Mouse (Mus musculus): Measurements from ENCODE around the gene Rab7b. TPM values are rescaled to one million over a fixed set of nuclear protein-coding genes. Genes with fewer than 3 reads are reported as not detected.

The Rab7b gene
- polyA plus RNA-seq, 1 experiment from 2014 or later: 12.5 TPM

DNA sequence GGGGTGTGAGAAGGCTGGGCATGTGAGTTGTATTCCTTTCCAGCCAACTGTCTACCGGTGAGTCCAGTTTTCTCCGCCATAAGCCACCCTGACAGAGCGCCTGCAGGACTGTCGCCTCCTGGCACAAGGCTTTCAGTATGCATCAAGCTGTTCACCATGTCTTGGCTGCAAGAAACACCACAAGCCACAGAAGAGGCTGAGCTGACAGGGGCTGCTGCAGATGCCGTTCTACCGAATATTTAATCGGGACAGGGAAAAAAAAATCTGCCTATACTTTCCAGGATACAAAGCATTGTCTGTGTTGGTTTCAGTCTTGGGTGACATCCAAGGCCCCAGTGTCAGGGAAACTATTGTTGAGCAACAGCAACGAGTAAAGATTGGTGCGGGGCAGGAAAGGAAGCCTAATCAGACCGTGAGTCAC lies 63.4 kb downstream of the Rab7b start:
- Histone ChIP-seq H3K27ac (ENCODE audit: low read length) (peak overlapping the region; percentile 51; the same call in 1 of the 2 replicates), H3K4me1 (ENCODE audit: control insufficient read depth, insufficient read depth, low read length) (peaks cover 13% of the 10 kb centered on the region)

DNA sequence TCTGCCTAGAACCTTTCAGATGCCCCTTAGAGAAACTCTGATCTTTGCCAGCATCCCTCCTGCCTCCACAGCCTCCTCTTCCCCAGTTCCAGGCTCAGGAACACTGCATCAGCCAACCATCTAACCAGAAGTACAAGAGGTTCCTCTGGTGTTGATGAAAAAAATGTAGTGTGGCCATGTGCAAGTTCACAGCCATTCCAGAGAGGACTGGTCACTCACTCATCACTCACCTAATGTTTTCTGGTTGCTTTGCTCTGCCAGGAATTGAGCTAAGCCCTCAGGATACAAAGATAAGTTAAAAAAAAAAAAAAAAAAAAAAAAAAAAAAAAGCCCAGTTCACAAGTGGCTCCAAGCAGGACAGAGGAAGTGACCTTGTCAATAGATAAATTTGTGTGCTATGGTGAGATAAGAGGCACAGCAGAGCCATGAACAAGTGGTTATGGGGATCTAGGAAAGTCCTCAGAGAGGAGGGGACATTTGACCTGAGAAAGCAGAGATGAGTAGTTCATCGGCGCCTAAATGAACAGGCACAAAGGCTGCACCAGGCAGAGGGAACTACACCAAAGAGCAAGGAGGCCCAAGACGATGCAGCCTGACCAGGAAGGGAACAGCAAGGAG lies 65.8 kb downstream of the Rab7b start:
- no peak overlapping the region for H3K4me2 ChIP-seq (ENCODE audit: low read depth, low read length)
- 46% methylated on average over 3 of the region's 3 CpGs for WGBS

More for the DNA sequence above, 63.4 kb downstream of the Rab7b start:
- 59% methylated on average over 10 of the region's 10 CpGs for whole genome bisulfite sequencing
- Histone ChIP-seq H3K4me3 (replicated peaks; ENCODE audit: low read length) (no peak overlapping the region), H3K27me3 (ENCODE audit: control insufficient read depth, insufficient read depth, low read length) (no peaks in the 10 kb centered on the region), H3K9me3 (replicated peaks; ENCODE audit: control insufficient read depth, low read length) (no peaks in the 10 kb centered on the region), H3K4me2 (ENCODE audit: low read depth, low read length) (no peak overlapping the region), H3K9ac (ENCODE audit: low read length) (no peak overlapping the region), H3K36me3 (ENCODE audit: control insufficient read depth, insufficient read depth, low read length) (no peaks in the 10 kb centered on the region)
- 0 out of 2 replicates have a peak, but pooled peaks have one; percentile 42 for ATAC-seq (ENCODE audit: insufficient read depth, low FRiP score)

DNA sequence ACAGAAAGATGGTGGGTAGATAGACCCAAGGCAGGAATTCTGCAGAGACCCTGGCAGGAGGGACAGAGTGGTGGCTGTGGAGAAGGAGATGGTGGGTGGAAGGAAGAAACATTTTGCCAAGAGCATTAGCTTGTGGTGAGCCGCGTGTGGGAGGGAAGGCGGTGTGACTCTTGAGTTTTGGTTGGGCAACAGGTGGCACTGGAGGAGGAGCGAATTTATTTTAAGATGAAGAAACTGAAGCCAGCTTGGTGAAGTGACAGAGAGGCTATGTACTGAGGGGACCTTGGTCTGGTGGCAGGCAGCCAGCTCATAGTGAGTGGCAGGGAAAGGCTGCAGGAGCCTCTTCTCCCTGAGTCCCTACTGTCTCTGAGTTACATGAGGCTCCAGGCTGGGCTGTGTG lies 66.4 kb downstream of the Rab7b start:
- Histone ChIP-seq H3K27me3 (ENCODE audit: control insufficient read depth, insufficient read depth, low read length) (no peaks in the 10 kb centered on the region), H3K27ac (ENCODE audit: low read length) (no peak overlapping the region), H3K4me1 (ENCODE audit: control insufficient read depth, insufficient read depth, low read length) (peaks cover 14% of the 10 kb centered on the region), H3K4me3 (replicated peaks; ENCODE audit: low read length) (no peak overlapping the region), H3K9me3 (replicated peaks; ENCODE audit: control insufficient read depth, low read length) (no peaks in the 10 kb centered on the region), H3K9ac (ENCODE audit: low read length) (no peak overlapping the region), H3K36me3 (ENCODE audit: control insufficient read depth, insufficient read depth, low read length) (no peaks in the 10 kb centered on the region), H3K4me2 (ENCODE audit: low read depth, low read length) (no peak overlapping the region)
- WGBS: 73% methylated on average over 4 of the region's 4 CpGs
- no peak for ATAC-seq (ENCODE audit: insufficient read depth, low FRiP score)

More for the DNA sequence above, 65.8 kb downstream of the Rab7b start:
- no peaks in the 10 kb centered on the region for H3K27me3 ChIP-seq (ENCODE audit: control insufficient read depth, insufficient read depth, low read length)
- H3K9ac ChIP-seq (ENCODE audit: low read length): no peak overlapping the region
- no peak overlapping the region for H3K27ac ChIP-seq (ENCODE audit: low read length)
- H3K4me1 ChIP-seq (ENCODE audit: control insufficient read depth, insufficient read depth, low read length): peaks cover 13% of the 10 kb centered on the region
- no peaks in the 10 kb centered on the region for H3K36me3 ChIP-seq (ENCODE audit: control insufficient read depth, insufficient read depth, low read length)
- ATAC-seq (ENCODE audit: insufficient read depth, low FRiP score): no peak
- H3K9me3 ChIP-seq (replicated peaks; ENCODE audit: control insufficient read depth, low read length): no peaks in the 10 kb centered on the region
- H3K4me3 ChIP-seq (replicated peaks; ENCODE audit: low read length): no peak overlapping the region

DNA sequence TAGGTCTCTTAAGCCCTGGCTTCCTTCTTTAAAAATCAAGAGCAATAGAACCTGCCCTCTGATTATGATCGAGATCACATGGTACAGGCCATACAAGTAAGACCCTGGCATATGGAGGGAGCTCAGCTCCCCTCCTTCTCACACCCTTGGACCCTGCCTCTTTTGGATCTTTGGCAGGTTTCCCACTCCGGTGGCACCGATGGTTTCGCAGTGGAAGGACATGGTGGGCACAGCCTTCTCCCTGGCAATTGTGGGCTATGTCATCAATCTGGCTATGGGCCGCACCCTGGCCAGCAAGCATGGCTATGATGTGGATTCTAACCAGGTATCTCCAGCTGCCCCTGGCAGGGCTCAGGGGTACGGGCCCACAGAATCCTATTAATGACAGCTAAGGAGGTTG lies 68.7 kb downstream of the Rab7b start:
- H3K27ac ChIP-seq (ENCODE audit: low read length): no peak overlapping the region
- H3K9ac ChIP-seq (ENCODE audit: low read length): no peak overlapping the region
- H3K36me3 ChIP-seq (ENCODE audit: control insufficient read depth, insufficient read depth, low read length): no peaks in the 10 kb centered on the region
- no peak for ATAC-seq (ENCODE audit: insufficient read depth, low FRiP score)
- WGBS: 92% methylated on average over 6 of the region's 6 CpGs
- H3K27me3 ChIP-seq (ENCODE audit: control insufficient read depth, insufficient read depth, low read length): no peaks in the 10 kb centered on the region
- H3K4me3 ChIP-seq (replicated peaks; ENCODE audit: low read length): no peak overlapping the region
- no peak overlapping the region for H3K4me2 ChIP-seq (ENCODE audit: low read depth, low read length)
- H3K4me1 ChIP-seq (ENCODE audit: control insufficient read depth, insufficient read depth, low read length): peaks cover 9% of the 10 kb centered on the region
- H3K9me3 ChIP-seq (replicated peaks; ENCODE audit: control insufficient read depth, low read length): no peaks in the 10 kb centered on the region

DNA sequence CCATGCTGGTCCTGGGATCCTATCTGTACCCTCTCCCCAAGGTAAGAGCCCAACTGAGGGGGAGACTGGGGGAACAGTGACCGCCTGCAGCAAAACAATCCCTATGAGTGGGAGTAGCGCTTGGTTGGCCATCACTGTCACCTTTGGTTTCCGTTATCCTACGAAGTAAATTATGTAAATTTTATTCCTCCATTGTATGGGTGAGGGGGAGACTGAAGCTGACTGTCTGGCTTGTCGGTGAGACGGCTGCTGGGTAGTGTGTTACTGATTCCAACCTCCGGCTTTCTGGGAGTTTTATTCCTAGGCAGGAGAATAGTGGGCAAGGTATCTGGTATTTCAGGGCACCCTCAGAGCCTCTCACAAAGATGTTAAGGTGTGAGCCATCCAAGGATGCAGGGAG lies 70.3 kb downstream of the Rab7b start:
- no peak overlapping the region for H3K9ac ChIP-seq (ENCODE audit: low read length)
- WGBS: 82% methylated on average over 7 of the region's 7 CpGs
- H3K27me3 ChIP-seq (ENCODE audit: control insufficient read depth, insufficient read depth, low read length): no peaks in the 10 kb centered on the region
- no peak overlapping the region for H3K4me3 ChIP-seq (replicated peaks; ENCODE audit: low read length)
- H3K9me3 ChIP-seq (replicated peaks; ENCODE audit: control insufficient read depth, low read length): no peaks in the 10 kb centered on the region
- peaks cover 9% of the 10 kb centered on the region for H3K4me1 ChIP-seq (ENCODE audit: control insufficient read depth, insufficient read depth, low read length)
- no peak for ATAC-seq (ENCODE audit: insufficient read depth, low FRiP score)
- H3K4me2 ChIP-seq (ENCODE audit: low read depth, low read length): no peak overlapping the region
- H3K36me3 ChIP-seq (ENCODE audit: control insufficient read depth, insufficient read depth, low read length): no peaks in the 10 kb centered on the region
- H3K27ac ChIP-seq (ENCODE audit: low read length): no peak overlapping the region

DNA sequence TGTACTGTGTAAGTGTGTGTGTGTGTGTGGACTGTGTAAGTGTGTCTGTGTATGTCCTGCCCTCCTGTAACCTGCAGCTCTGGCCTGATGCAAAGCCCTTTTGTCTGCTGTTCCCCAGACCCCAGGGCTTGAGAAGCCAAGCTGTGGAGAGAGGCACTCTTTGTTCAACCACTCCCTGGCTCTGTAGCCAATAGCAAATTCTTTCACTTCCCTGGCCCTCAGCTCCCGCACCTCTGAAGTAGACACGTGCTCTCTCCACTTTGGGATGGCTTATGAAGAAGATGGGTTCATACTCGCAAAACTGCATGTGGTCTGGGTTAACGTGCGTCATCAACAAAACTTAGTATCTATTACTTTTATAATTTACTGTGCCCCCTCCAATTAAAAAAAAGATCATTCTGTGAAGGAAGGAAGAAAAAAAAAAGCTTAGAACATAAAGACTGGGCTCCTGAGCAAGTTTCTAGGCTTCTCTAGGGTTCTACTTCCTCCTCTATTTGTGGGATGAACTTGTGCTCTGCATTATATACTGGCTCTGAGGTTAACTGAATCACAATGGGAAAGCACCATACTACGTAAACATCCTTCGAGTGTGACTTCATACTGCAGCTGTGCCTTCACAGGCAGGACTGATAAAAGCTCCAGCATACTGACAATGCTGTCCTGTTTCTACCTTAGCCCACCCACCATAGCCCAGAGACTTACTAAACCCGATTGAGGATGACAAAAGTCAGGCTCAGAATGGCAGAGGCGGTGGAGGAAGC lies 71.4 kb downstream of the Rab7b start:
- Histone ChIP-seq H3K27ac (ENCODE audit: low read length) (no peak overlapping the region; the same call in 1 of the 2 replicates), H3K36me3 (ENCODE audit: control insufficient read depth, insufficient read depth, low read length) (no peaks in the 10 kb centered on the region), H3K4me3 (replicated peaks; ENCODE audit: low read length) (no peak overlapping the region), H3K9ac (ENCODE audit: low read length) (no peak overlapping the region; the same call in 1 of the 2 replicates), H3K27me3 (ENCODE audit: control insufficient read depth, insufficient read depth, low read length) (no peaks in the 10 kb centered on the region), H3K9me3 (replicated peaks; ENCODE audit: control insufficient read depth, low read length) (no peaks in the 10 kb centered on the region), H3K4me2 (ENCODE audit: low read depth, low read length) (no peak overlapping the region), H3K4me1 (ENCODE audit: control insufficient read depth, insufficient read depth, low read length) (peaks cover 9% of the 10 kb centered on the region)
- no peak for ATAC-seq (ENCODE audit: insufficient read depth, low FRiP score)
- 54% methylated on average over 9 of the region's 9 CpGs for WGBS

DNA sequence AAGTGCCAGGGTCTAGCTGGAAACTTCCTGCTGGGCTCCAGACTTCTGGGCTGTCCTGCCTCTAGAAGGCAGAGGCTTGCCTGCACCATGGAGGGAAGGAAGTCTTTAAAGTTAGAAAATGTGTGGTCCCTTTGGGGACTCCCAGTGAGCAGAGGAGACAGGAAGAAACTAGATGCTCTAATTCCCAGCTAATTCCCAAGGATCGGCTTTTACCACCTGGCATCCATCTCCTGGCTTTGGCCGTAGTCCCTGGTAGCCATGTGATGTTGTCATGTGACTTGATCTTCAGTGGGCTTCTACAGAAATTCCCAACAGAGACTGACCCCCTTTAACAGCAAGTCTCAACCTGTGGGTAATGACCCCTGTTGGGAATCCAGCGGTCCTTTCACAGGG lies 71.9 kb downstream of the Rab7b start:
- WGBS: 60% methylated on average over 3 of the region's 3 CpGs
- no peaks in the 10 kb centered on the region for H3K9me3 ChIP-seq (replicated peaks; ENCODE audit: control insufficient read depth, low read length)
- no peak overlapping the region; the same call in 1 of the 2 replicates for H3K9ac ChIP-seq (ENCODE audit: low read length)
- H3K36me3 ChIP-seq (ENCODE audit: control insufficient read depth, insufficient read depth, low read length): no peaks in the 10 kb centered on the region
- no peak overlapping the region for H3K4me2 ChIP-seq (ENCODE audit: low read depth, low read length)
- H3K4me3 ChIP-seq (replicated peaks; ENCODE audit: low read length): no peak overlapping the region
- no peaks in the 10 kb centered on the region for H3K27me3 ChIP-seq (ENCODE audit: control insufficient read depth, insufficient read depth, low read length)
- no peak for ATAC-seq (ENCODE audit: insufficient read depth, low FRiP score)
- H3K4me1 ChIP-seq (ENCODE audit: control insufficient read depth, insufficient read depth, low read length): peaks cover 5% of the 10 kb centered on the region; the same call in 1 of the 2 replicates
- no peak overlapping the region; the same call in 1 of the 2 replicates for H3K27ac ChIP-seq (ENCODE audit: low read length)

DNA sequence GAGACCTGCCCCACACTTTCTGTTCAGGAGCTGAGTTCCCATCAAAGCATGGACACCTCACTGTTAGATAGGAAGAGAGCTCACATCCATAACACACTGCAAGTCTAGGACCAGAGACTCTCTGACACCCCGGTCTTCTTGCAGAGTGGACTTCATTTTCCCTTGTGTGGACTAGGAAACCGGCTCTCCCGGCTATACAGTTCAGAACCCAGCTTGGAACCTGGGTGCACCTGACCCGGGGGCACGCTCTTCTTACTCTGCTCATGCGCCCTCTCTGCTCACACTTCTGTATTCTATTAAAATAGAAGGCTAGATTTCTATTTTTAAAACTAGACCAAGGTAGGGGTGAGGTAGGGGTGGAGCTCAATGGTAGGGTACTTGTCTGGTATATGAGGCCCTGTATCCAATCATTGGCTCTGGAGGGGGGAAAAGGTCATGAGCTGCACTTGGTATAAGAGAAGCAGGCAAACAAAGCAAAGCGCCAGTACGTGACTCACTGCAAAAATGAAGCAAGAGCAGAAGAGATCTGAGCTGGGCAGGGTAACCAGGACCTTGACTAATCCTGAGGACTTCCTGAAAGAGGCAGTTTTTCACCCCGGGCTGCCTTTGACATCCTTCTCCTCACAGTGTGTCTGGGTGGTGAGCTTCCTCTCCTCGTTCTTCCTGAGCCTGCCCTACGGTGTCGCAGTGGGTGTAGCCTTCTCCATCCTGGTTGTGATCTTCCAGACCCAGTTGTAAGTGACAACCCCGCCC lies 72.8 kb downstream of the Rab7b start:
- H3K9me3 ChIP-seq (replicated peaks; ENCODE audit: control insufficient read depth, low read length): no peaks in the 10 kb centered on the region
- no peaks in the 10 kb centered on the region for H3K36me3 ChIP-seq (ENCODE audit: control insufficient read depth, insufficient read depth, low read length)
- no peaks in the 10 kb centered on the region for H3K27me3 ChIP-seq (ENCODE audit: control insufficient read depth, insufficient read depth, low read length)
- no peak overlapping the region for H3K27ac ChIP-seq (ENCODE audit: low read length)
- no peak overlapping the region for H3K4me2 ChIP-seq (ENCODE audit: low read depth, low read length)
- no peak overlapping the region for H3K9ac ChIP-seq (ENCODE audit: low read length)
- H3K4me1 ChIP-seq (ENCODE audit: control insufficient read depth, insufficient read depth, low read length): peaks cover 5% of the 10 kb centered on the region; the same call in 1 of the 2 replicates
- no peak overlapping the region for H3K4me3 ChIP-seq (replicated peaks; ENCODE audit: low read length)
- WGBS: 69% methylated on average over 13 of the region's 13 CpGs
- peak; percentile 22; the same call in 1 of the 2 replicates for ATAC-seq (ENCODE audit: insufficient read depth, low FRiP score)

DNA sequence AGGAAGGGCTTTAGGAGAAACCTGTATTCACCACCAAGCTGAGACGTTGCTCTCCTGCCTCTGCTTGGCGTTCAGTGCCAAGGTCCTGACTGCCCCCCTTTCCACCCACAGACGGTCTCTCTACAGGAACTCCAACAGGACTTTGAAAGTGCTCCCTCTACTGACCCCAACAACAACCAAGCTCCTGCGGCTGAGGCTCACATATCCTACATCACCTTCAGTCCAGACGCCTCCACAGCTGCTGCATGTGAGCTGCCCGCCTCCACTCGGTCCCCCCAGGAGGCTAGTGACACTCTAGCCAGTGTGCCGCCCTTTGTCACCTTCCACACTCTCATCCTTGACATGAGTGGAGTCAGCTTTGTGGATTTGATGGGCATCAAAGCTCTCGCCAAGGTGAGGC lies 75.2 kb downstream of the Rab7b start:
- H3K27ac ChIP-seq (ENCODE audit: low read length): no peak overlapping the region
- no peak overlapping the region for H3K4me3 ChIP-seq (replicated peaks; ENCODE audit: low read length)
- H3K4me1 ChIP-seq (ENCODE audit: control insufficient read depth, insufficient read depth, low read length): peaks cover 5% of the 10 kb centered on the region; the same call in 1 of the 2 replicates
- no peaks in the 10 kb centered on the region for H3K9me3 ChIP-seq (replicated peaks; ENCODE audit: control insufficient read depth, low read length)
- no peaks in the 10 kb centered on the region for H3K27me3 ChIP-seq (ENCODE audit: control insufficient read depth, insufficient read depth, low read length)
- no peaks in the 10 kb centered on the region for H3K36me3 ChIP-seq (ENCODE audit: control insufficient read depth, insufficient read depth, low read length)
- H3K9ac ChIP-seq (ENCODE audit: low read length): no peak overlapping the region
- no peak for ATAC-seq (ENCODE audit: insufficient read depth, low FRiP score)
- no peak overlapping the region for H3K4me2 ChIP-seq (ENCODE audit: low read depth, low read length)
- 57% methylated on average over 9 of the region's 9 CpGs for WGBS
